Mouse (Mus musculus): ENCODE data around the gene Chchd5. TPM values are rescaled to one million over a fixed set of nuclear protein-coding genes. Genes with fewer than 3 reads are reported as not detected.

Gene Chchd5
- total RNA-seq, 1 experiment = 37.0 TPM

DNA sequence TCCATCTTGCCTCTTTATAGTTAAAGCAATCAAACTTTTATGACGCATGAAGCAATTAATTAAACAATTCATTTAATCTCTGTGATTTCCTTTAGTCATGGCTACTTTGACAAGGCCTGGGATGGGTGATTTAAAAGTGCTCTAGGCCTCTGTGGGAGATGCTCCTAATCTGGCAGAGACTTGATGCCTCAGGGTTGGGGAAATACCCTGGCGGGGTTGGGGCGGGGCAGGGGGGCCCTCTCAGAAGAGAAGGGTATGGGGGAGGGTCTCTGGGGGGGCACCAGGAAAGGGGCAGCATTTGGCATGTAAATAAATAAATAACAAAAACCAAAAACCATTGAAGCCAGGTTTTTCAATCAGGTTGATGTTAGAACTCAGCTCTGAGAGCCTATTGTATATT, 48.2 kb downstream of the Chchd5 start:
- Histone ChIP-seq H3K4me1 (ENCODE audit: control insufficient read depth in 2 of 2, insufficient read depth in 2 of 2, low read length in 2 of 2, poor library complexity in 1 of 2) (peaks cover 12 to 20% of the 10 kb centered on the region in 2 experiments; a peak in 3 of 4 replicates), H3K9me3 (ENCODE audit: control insufficient read depth, insufficient read depth, low read depth, low read length) (no peaks in the 10 kb centered on the region), H3K4me3 (ENCODE audit: insufficient read depth in 1 of 2, low read depth in 1 of 2, low read length in 2 of 2, poor library complexity in 1 of 2, severe bottlenecking in 1 of 2) (no peak overlapping the region), H3K9ac (ENCODE audit: insufficient read depth, low read depth, low read length, poor library complexity, severe bottlenecking) (no peak overlapping the region), H3K27ac (ENCODE audit: insufficient read depth, low read depth, low read length, poor library complexity, severe bottlenecking) (peak overlapping the region; percentile 99; the same call in 1 of the 2 replicates), H3K36me3 (ENCODE audit: control insufficient read depth, insufficient read depth, low read length, poor library complexity, severe bottlenecking) (no peaks in the 10 kb centered on the region)
- TF ChIP-seq ZNF384 (IDR thresholded peaks at IDR 0.05; ENCODE audit: low read depth, low read length) (no peak), ZC3H11A (IDR thresholded peaks at IDR 0.05; ENCODE audit: borderline replicate concordance, low read depth, low read length) (no peak), CHD2 (IDR thresholded peaks at IDR 0.05; ENCODE audit: low read depth, low read length) (no peak)
- DNase-seq (ENCODE audit: low read depth, low spot score) = no peak
- in situ Hi-C loops (cut with MboI; ENCODE audit: low sequenced_read_pairs in 2 of 2, unreplicated experiment in 2 of 2) = loop anchor here in 1 of 2 experiments (10.0 kb wide), 1 partner anchor 77 kb away; no protein-coding TSS in a partner anchor

GRCm38 (mm10) chr2:129178182-129178908, 48.8 kb downstream of the Chchd5 start:
- no peaks in the 10 kb centered on the region for H3K9me3 ChIP-seq (ENCODE audit: control insufficient read depth, insufficient read depth, low read depth, low read length)
- peak overlapping the region; percentile 27 to 47 for H3K4me3 ChIP-seq (ENCODE audit: insufficient read depth in 1 of 2, low read depth in 1 of 2, low read length in 2 of 2, poor library complexity in 1 of 2, severe bottlenecking in 1 of 2)
- in situ Hi-C loops (cut with MboI; ENCODE audit: low sequenced_read_pairs in 2 of 2, unreplicated experiment in 2 of 2) = loop anchor here in 1 of 2 experiments (10.0 kb wide), 1 partner anchor 76 kb away; no protein-coding TSS in a partner anchor
- TF ChIP-seq HCFC1 (IDR thresholded peaks at IDR 0.05; ENCODE audit: borderline replicate concordance, insufficient read depth, low read length) = no peak
- TF ChIP-seq CHD2 (IDR thresholded peaks at IDR 0.05; ENCODE audit: low read depth, low read length) = peak; percentile 64; the same call in 1 of the 2 replicates
- TF ChIP-seq ZNF384 (IDR thresholded peaks at IDR 0.05; ENCODE audit: low read depth, low read length) = no peak
- H3K36me3 ChIP-seq (ENCODE audit: control insufficient read depth, insufficient read depth, low read length, poor library complexity, severe bottlenecking) = no peaks in the 10 kb centered on the region
- peak overlapping the region; percentile 99 for H3K27ac ChIP-seq (ENCODE audit: insufficient read depth, low read depth, low read length, poor library complexity, severe bottlenecking)
- peak; percentile 72 for DNase-seq (ENCODE audit: low read depth, low spot score)
- H3K4me1 ChIP-seq (ENCODE audit: control insufficient read depth in 2 of 2, insufficient read depth in 2 of 2, low read length in 2 of 2, poor library complexity in 1 of 2) = peaks cover 12 to 21% of the 10 kb centered on the region in 2 experiments; a peak in 3 of 4 replicates
- H3K9ac ChIP-seq (ENCODE audit: insufficient read depth, low read depth, low read length, poor library complexity, severe bottlenecking) = peak overlapping the region; percentile 57

DNA sequence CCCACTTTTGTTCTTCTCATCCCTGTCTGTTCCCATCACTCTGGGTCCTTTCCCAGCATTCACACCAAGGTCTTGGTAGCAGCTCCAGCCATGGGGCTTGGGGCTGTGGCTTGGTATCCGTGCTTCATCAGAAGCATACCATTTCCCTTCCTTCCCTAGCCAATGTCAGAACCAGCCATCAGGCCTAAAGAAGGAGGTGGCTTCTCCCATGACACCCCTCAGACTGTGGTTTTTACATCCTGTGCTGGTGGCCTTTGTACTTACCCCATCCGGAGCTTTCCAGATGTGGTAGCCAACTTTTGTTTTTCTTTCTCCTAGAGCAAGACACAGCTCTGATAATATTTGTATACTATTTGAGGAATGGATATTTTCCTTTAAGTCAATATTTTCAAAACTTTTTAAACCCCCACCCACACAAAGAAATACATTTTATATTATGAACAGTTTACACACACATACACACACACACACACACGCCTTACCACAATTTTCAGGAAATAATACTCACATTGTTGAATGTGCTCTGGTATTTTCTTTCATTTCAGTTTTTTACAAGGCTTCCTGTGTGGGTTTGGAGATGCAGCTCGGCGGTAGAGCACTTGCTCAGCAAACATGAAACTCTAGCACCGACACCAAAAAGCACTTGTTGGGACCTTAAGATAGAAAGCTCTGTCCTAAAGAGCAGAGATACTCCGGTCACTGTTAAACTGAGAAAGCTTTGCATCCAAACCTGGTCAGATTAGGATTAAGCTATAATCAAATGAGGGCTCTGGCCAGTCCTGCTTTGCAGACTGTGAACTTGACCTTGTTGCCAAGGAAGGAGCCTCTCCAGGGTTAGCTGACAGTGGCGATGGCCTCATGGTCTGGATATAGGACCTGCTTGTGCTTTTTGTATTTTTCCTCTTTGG, 50.7 kb downstream of the Chchd5 start:
- Histone ChIP-seq H3K36me3 (ENCODE audit: control insufficient read depth, insufficient read depth, low read length, poor library complexity, severe bottlenecking) (no peaks in the 10 kb centered on the region), H3K4me3 (ENCODE audit: insufficient read depth in 1 of 2, low read depth in 1 of 2, low read length in 2 of 2, poor library complexity in 1 of 2, severe bottlenecking in 1 of 2) (no peak overlapping the region), H3K4me1 (ENCODE audit: control insufficient read depth in 2 of 2, insufficient read depth in 2 of 2, low read length in 2 of 2, poor library complexity in 1 of 2) (peaks cover 12 to 19% of the 10 kb centered on the region in 2 experiments; a peak in 3 of 4 replicates), H3K27ac (ENCODE audit: insufficient read depth, low read depth, low read length, poor library complexity, severe bottlenecking) (peak overlapping the region; percentile 63; the same call in 1 of the 2 replicates), H3K9me3 (ENCODE audit: control insufficient read depth, insufficient read depth, low read depth, low read length) (no peaks in the 10 kb centered on the region), H3K9ac (ENCODE audit: insufficient read depth, low read depth, low read length, poor library complexity, severe bottlenecking) (no peak overlapping the region)
- DNase-seq (ENCODE audit: low read depth, low spot score) = no peak
- no peak for TF ChIP-seq MAFK (IDR thresholded peaks at IDR 0.05; ENCODE audit: insufficient read depth, low read depth, low read length)
- TF ChIP-seq HCFC1 (IDR thresholded peaks at IDR 0.05; ENCODE audit: borderline replicate concordance, insufficient read depth, low read length) = no peak
- TF ChIP-seq CHD2 (IDR thresholded peaks at IDR 0.05; ENCODE audit: low read depth, low read length) = no peak
- no peak for TF ChIP-seq ZNF384 (IDR thresholded peaks at IDR 0.05; ENCODE audit: low read depth, low read length)
- no peak for TF ChIP-seq ZC3H11A (IDR thresholded peaks at IDR 0.05; ENCODE audit: borderline replicate concordance, low read depth, low read length)
- in situ Hi-C loops (cut with MboI; ENCODE audit: low sequenced_read_pairs in 2 of 2, unreplicated experiment in 2 of 2) = loop anchor here in 1 of 2 experiments (10.0 kb wide), 1 partner anchor 75 kb away; no protein-coding TSS in a partner anchor

DNA sequence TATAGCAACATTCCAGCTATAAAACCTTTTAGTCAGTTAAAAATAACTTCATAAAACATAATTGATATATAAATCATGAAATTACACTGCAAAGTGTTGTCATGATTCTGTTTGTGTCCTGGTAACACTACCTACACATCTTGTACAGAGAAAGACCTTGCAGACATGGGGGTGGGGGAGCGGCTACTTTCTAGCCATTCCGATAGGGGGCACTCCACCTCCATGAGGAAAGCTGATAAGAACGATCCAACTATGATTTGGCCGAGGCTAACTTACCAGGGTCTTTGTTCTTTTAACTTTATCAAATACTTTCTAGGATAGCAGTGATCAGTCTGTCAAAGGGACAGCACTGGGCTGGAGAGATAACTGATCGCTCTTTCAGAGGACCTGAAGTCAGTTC, 52.0 kb downstream of the Chchd5 start:
- in situ Hi-C loops (cut with MboI; ENCODE audit: low sequenced_read_pairs in 2 of 2, unreplicated experiment in 2 of 2) = no loop called here
- Histone ChIP-seq H3K9me3 (ENCODE audit: control insufficient read depth, insufficient read depth, low read depth, low read length) (no peaks in the 10 kb centered on the region), H3K4me1 (ENCODE audit: control insufficient read depth in 2 of 2, insufficient read depth in 2 of 2, low read length in 2 of 2, poor library complexity in 1 of 2) (peaks cover 12 to 17% of the 10 kb centered on the region in 2 experiments; a peak in 3 of 4 replicates), H3K9ac (ENCODE audit: insufficient read depth, low read depth, low read length, poor library complexity, severe bottlenecking) (no peak overlapping the region), H3K36me3 (ENCODE audit: control insufficient read depth, insufficient read depth, low read length, poor library complexity, severe bottlenecking) (no peaks in the 10 kb centered on the region), H3K27ac (ENCODE audit: insufficient read depth, low read depth, low read length, poor library complexity, severe bottlenecking) (no peak overlapping the region; the same call in 1 of the 2 replicates), H3K4me3 (ENCODE audit: insufficient read depth in 1 of 2, low read depth in 1 of 2, low read length in 2 of 2, poor library complexity in 1 of 2, severe bottlenecking in 1 of 2) (no peak overlapping the region)
- TF ChIP-seq MAFK (IDR thresholded peaks at IDR 0.05; ENCODE audit: insufficient read depth, low read depth, low read length) (no peak), HCFC1 (IDR thresholded peaks at IDR 0.05; ENCODE audit: borderline replicate concordance, insufficient read depth, low read length) (no peak), ZNF384 (IDR thresholded peaks at IDR 0.05; ENCODE audit: low read depth, low read length) (no peak), ZC3H11A (IDR thresholded peaks at IDR 0.05; ENCODE audit: borderline replicate concordance, low read depth, low read length) (no peak)
- no peak for DNase-seq (ENCODE audit: low read depth, low spot score)

Data from ES-E14 (cell line).